Mouse (Mus musculus) G1E (cell line): ENCODE results near the gene Cntd1. TPM values are rescaled to one million over a fixed set of nuclear protein-coding genes. Genes with fewer than 3 reads are reported as not detected.
"Not testable (repeated sequence)": the region's sequence is repeated elsewhere in the genome, so short reads cannot be mapped to it uniquely, and the experiment has no call there.

Experiments used
- ATAC-seq: 2 replicates; pipeline ENCODE4 v1.8.0; 2016; ENCODE audit warnings: mild to moderate bottlenecking; ENCODE audit not compliant: insufficient number of reproducible peaks, poor library complexity, low FRiP score, severe bottlenecking; ENCODE audit errors: extremely low read depth
- DNase-seq: peaks from one replicate; pipeline ENCODE4 v3.0.0; 2012; ENCODE audit warnings: low spot score
- H3K27me3 ChIP-seq: 2 replicates; pipeline ENCODE4 v1.6.1; 2012; ENCODE audit warnings: mild to moderate bottlenecking, low read length, inconsistent platforms; ENCODE audit not compliant: insufficient read depth
- H3K36me3 ChIP-seq: replicated peaks from 2 replicates; pipeline ENCODE3; 2012; ENCODE audit warnings: mild to moderate bottlenecking, inconsistent platforms
- H3K4me1 ChIP-seq: 2 replicates; pipeline ENCODE4 v1.6.1; 2012; ENCODE audit warnings: low read depth, low read length, inconsistent platforms, mixed read lengths; ENCODE audit not compliant: insufficient read depth
- H3K4me3 ChIP-seq: 2 replicates; pipeline ENCODE4 v1.5.1; 2012; ENCODE audit warnings: low read depth, mild to moderate bottlenecking, inconsistent platforms, low read length, moderate library complexity, mixed read lengths
- H3K9me3 ChIP-seq: replicated peaks from 2 replicates; pipeline ENCODE4 v1.6.1; 2012; ENCODE audit warnings: inconsistent platforms
- CTCF ChIP-seq: IDR thresholded peaks from 2 replicates; pipeline ENCODE4 v1.5.1; 2012; ENCODE audit warnings: low read depth, low read length, inconsistent platforms, mixed read lengths
- GATA1 ChIP-seq: IDR thresholded peaks from 2 replicates; pipeline ENCODE4 v1.6.1; 2012; ENCODE audit warnings: borderline replicate concordance, low read length, inconsistent platforms, mixed read lengths
- GATA2 ChIP-seq: IDR thresholded peaks from 2 replicates; pipeline ENCODE4 v1.6.1; 2012; ENCODE audit warnings: low read depth, low read length, inconsistent platforms, borderline replicate concordance
- POLR2AphosphoS5 ChIP-seq: IDR thresholded peaks from 2 replicates; pipeline ENCODE4 v1.6.1; 2012; ENCODE audit warnings: low read depth, low read length, inconsistent platforms; ENCODE audit not compliant: insufficient replicate concordance
- TAL1 ChIP-seq: conservative IDR thresholded peaks from 2 replicates; pipeline ENCODE4 v1.6.1; 2012; ENCODE audit warnings: low read depth, low read length, inconsistent platforms, mixed read lengths
- polyA plus RNA-seq: library from polyadenylated mRNA; stranded (reverse); fragments of >175 nt; gene quantifications from 2 replicates; pipeline ENCODE4 v1.2.3, GENCODE M21; 2012
- total RNA-seq, 2 experiments: library from RNA; stranded (forward) in 1 of 2; stranded (reverse) in 1 of 2; fragments of 200-1000 nt in 1 of 2; fragments of >200 nt in 1 of 2; fragmentation: Nextera tagmentation in 1 of 2; gene quantifications; 2 replicates each; pipeline ENCODE4 v1.2.3; 2014 to 2017

Cntd1 gene
- total and polyA plus RNA-seq, 3 experiments = 0.02 to 1.5 (median 1.1) TPM

GRCm38 (mm10) chr11:101327311-101327710, 48.5 kb downstream of the Cntd1 start:
- no peak for DNase-seq
- Histone ChIP-seq H3K4me1 (peaks cover 14% of the 10 kb centered on the region), H3K36me3 (peaks cover 80% of the 10 kb centered on the region), H3K9me3 (no peaks in the 10 kb centered on the region), H3K27me3 (no peaks in the 10 kb centered on the region), H3K4me3 (no peak overlapping the region)
- no peak for TF ChIP-seq POLR2AphosphoS5
- TF ChIP-seq TAL1 = no peak
- no peak for TF ChIP-seq GATA1
- no peak for TF ChIP-seq CTCF
- TF ChIP-seq GATA2 = no peak
- ATAC-seq = no peak

- TF ChIP-seq GATA2 (no peak), GATA1 (no peak)
- H3K27me3 ChIP-seq = peaks cover 6% of the 10 kb centered on the region
- no peak for DNase-seq
- H3K9me3 ChIP-seq = no peaks in the 10 kb centered on the region
- H3K36me3 ChIP-seq = peaks cover 62% of the 10 kb centered on the region
- H3K4me3 ChIP-seq = no peak overlapping the region
- no peak for ATAC-seq
- peaks cover 14% of the 10 kb centered on the region for H3K4me1 ChIP-seq
Measured at GRCm38 (mm10) chr11:101328941-101329635, 50.3 kb downstream of the Cntd1 start.

- Histone ChIP-seq H3K4me3 (no peak within 1 kb of the TSS), H3K36me3 (peaks cover 48% of the 10 kb centered on the region), H3K4me1 (peaks cover 17% of the 10 kb centered on the region), H3K9me3 (no peaks in the 10 kb centered on the region), H3K27me3 (peaks cover 6% of the 10 kb centered on the region)
- TF ChIP-seq TAL1 (no peak), POLR2AphosphoS5 (no peak), GATA2 (no peak), CTCF (no peak), GATA1 (no peak)
- no peak for ATAC-seq
- no peak for DNase-seq
Measured at GRCm38 (mm10) chr11:101330371-101330924, 51.6 kb downstream of the Cntd1 start, which contains the start of gene Aoc3. Gene Aoc3, plus strand, starts transcription at chr11:101330605.

- H3K27me3 ChIP-seq, DNase-seq, H3K4me3 ChIP-seq, ATAC-seq, H3K9me3 ChIP-seq: not testable (repeated sequence)
- H3K4me1 ChIP-seq = peaks cover 17% of the 10 kb centered on the region
- H3K36me3 ChIP-seq = peaks cover 43% of the 10 kb centered on the region
Measured at GRCm38 (mm10) chr11:101330961-101331360, 52.1 kb downstream of the Cntd1 start.

- H3K27me3 ChIP-seq = peaks cover 10% of the 10 kb centered on the region
- H3K4me1 ChIP-seq = peaks cover 14% of the 10 kb centered on the region
- ATAC-seq (no peak), DNase-seq (no peak)
- no peaks in the 10 kb centered on the region for H3K9me3 ChIP-seq
- peaks cover 30% of the 10 kb centered on the region for H3K36me3 ChIP-seq
- H3K4me3 ChIP-seq = no peak overlapping the region
- TF ChIP-seq GATA2 = no peak
- TF ChIP-seq GATA1 = no peak
- TF ChIP-seq CTCF = no peak
- no peak for TF ChIP-seq TAL1
- no peak for TF ChIP-seq POLR2AphosphoS5
Measured at GRCm38 (mm10) chr11:101332537-101332936, 53.7 kb downstream of the Cntd1 start.

GRCm38 (mm10) chr11:101334023-101334422, 55.2 kb downstream of the Cntd1 start:
- peaks cover 13% of the 10 kb centered on the region for H3K27me3 ChIP-seq
- no peaks in the 10 kb centered on the region for H3K9me3 ChIP-seq
- peaks cover 26% of the 10 kb centered on the region for H3K4me1 ChIP-seq

GRCm38 (mm10) chr11:101334516-101334915, 55.7 kb downstream of the Cntd1 start:
- ATAC-seq (no peak), DNase-seq (no peak)
- H3K36me3 ChIP-seq = peaks cover 13% of the 10 kb centered on the region
- H3K9me3 ChIP-seq = no peaks in the 10 kb centered on the region
- TF ChIP-seq TAL1 (no peak), CTCF (no peak), GATA2 (no peak), POLR2AphosphoS5 (no peak), GATA1 (no peak)
- no peak overlapping the region for H3K4me3 ChIP-seq
- H3K4me1 ChIP-seq = peaks cover 26% of the 10 kb centered on the region
- peaks cover 13% of the 10 kb centered on the region for H3K27me3 ChIP-seq

More at GRCm38 (mm10) chr11:101334023-101334422, 55.2 kb downstream of the Cntd1 start:
- Histone ChIP-seq H3K36me3 (peaks cover 17% of the 10 kb centered on the region), H3K4me3 (no peak overlapping the region)
- ATAC-seq = no peak
- TF ChIP-seq GATA1 (no peak), TAL1 (no peak), GATA2 (no peak), POLR2AphosphoS5 (no peak), CTCF (no peak)
- no peak for DNase-seq
